Mouse (Mus musculus) midbrain, embryonic 10.5 days (tissue): ENCODE measurements at regions not wholly inside any gene's neighbourhood (a gene's known extent, or its start where the extent isn't known, plus 50 kb on each side); places are given as distances from the start of the nearest gene placed in this dataset.

Source experiments
- DNase-seq: peaks from one replicate; pipeline ENCODE4 v3.0.0-alpha.2; 2017; ENCODE audit warnings: low spot score
- H3K27ac ChIP-seq: fragments of 300-500 bp; sonication (generic); replicated peaks from 2 replicates; pipeline ENCODE4 v1.5.1; 2016; ENCODE audit warnings: mild to moderate bottlenecking
- H3K27me3 ChIP-seq: fragments of 300-500 bp; sonication (generic); 2 replicates; pipeline ENCODE4 v1.6.1; 2016; ENCODE audit warnings: low read depth, mild to moderate bottlenecking; ENCODE audit not compliant: poor library complexity, severe bottlenecking
- H3K36me3 ChIP-seq: fragments of 300-500 bp; sonication (generic); 2 replicates; pipeline ENCODE4 v1.6.1; 2016; ENCODE audit warnings: mild to moderate bottlenecking, moderate library complexity
- H3K4me1 ChIP-seq: fragments of 300-500 bp; sonication (generic); 2 replicates; pipeline ENCODE4 v1.6.1; 2016
- H3K4me3 ChIP-seq: fragments of 300-500 bp; sonication (generic); 2 replicates; pipeline ENCODE4 v1.5.1; 2016; ENCODE audit warnings: mild to moderate bottlenecking, moderate library complexity
- H3K9me3 ChIP-seq: fragments of 300-500 bp; sonication (generic); replicated peaks from 2 replicates; pipeline ENCODE4 v1.6.1; 2016; ENCODE audit warnings: mild to moderate bottlenecking
- WGBS: fragments of 180-500 bp; shearing (Covaris S2); methylation state at CpG from one replicate; pipeline ENCODE4 v1.1.7; 2016; 5-methylcytosine and 5-hydroxymethylcytosine counted together

GRCm38 (mm10) chr12:35267023-35267654, 220.2 kb downstream of the Snx13 start:
- H3K4me3 ChIP-seq: no peak overlapping the region
- H3K4me1 ChIP-seq: no peaks in the 10 kb centered on the region
- no peaks in the 10 kb centered on the region for H3K36me3 ChIP-seq
- no peaks in the 10 kb centered on the region for H3K9me3 ChIP-seq
- 79% methylated on average over 6 of the region's 6 CpGs for WGBS
- H3K27ac ChIP-seq: no peak overlapping the region
- no peak for DNase-seq
- H3K27me3 ChIP-seq: no peaks in the 10 kb centered on the region

GRCm38 (mm10) chr12:35259781-35260180, 212.8 kb downstream of the Snx13 start:
- Histone ChIP-seq H3K4me1 (no peaks in the 10 kb centered on the region), H3K4me3 (no peak overlapping the region), H3K27me3 (no peaks in the 10 kb centered on the region), H3K36me3 (no peaks in the 10 kb centered on the region), H3K9me3 (no peaks in the 10 kb centered on the region), H3K27ac (no peak overlapping the region)
- no peak for DNase-seq

- no peaks in the 10 kb centered on the region for H3K9me3 ChIP-seq
- no peak for DNase-seq
- 93% methylated on average over 2 of the region's 2 CpGs for WGBS
Observed at GRCm38 (mm10) chr12:35255723-35256401, 208.9 kb downstream of the Snx13 start.

GRCm38 (mm10) chr12:35248476-35248875, 201.5 kb downstream of the Snx13 start:
- Histone ChIP-seq H3K27me3 (no peaks in the 10 kb centered on the region), H3K4me3 (no peak overlapping the region), H3K4me1 (no peaks in the 10 kb centered on the region), H3K27ac (no peak overlapping the region), H3K36me3 (no peaks in the 10 kb centered on the region), H3K9me3 (no peaks in the 10 kb centered on the region)
- 86% methylated on average over 5 of the region's 5 CpGs for WGBS
- DNase-seq: no peak

More at GRCm38 (mm10) chr12:35255723-35256401, 208.9 kb downstream of the Snx13 start:
- no peaks in the 10 kb centered on the region for H3K27me3 ChIP-seq
- H3K27ac ChIP-seq: no peak overlapping the region
- H3K4me3 ChIP-seq: no peak overlapping the region
- H3K36me3 ChIP-seq: no peaks in the 10 kb centered on the region
- H3K4me1 ChIP-seq: no peaks in the 10 kb centered on the region

- H3K4me1 ChIP-seq: no peaks in the 10 kb centered on the region
- no peaks in the 10 kb centered on the region for H3K9me3 ChIP-seq
- H3K36me3 ChIP-seq: no peaks in the 10 kb centered on the region
- DNase-seq: no peak
- H3K27me3 ChIP-seq: no peaks in the 10 kb centered on the region
- no peak overlapping the region for H3K4me3 ChIP-seq
- 88% methylated on average over 5 of the region's 5 CpGs for WGBS
- no peak overlapping the region for H3K27ac ChIP-seq
Observed at GRCm38 (mm10) chr12:35246226-35247014, 199.4 kb downstream of the Snx13 start.

- no peak overlapping the region for H3K4me3 ChIP-seq
- no peak overlapping the region for H3K27ac ChIP-seq
- no peaks in the 10 kb centered on the region for H3K4me1 ChIP-seq
- no peaks in the 10 kb centered on the region for H3K36me3 ChIP-seq
- no peaks in the 10 kb centered on the region for H3K27me3 ChIP-seq
- no peak for DNase-seq
- WGBS: 88% methylated on average over 2 of the region's 2 CpGs
- no peaks in the 10 kb centered on the region for H3K9me3 ChIP-seq
Observed at GRCm38 (mm10) chr12:35232322-35232673, 185.3 kb downstream of the Snx13 start.

GRCm38 (mm10) chr12:35231414-35232321, 184.7 kb downstream of the Snx13 start:
- DNase-seq: no peak
- Histone ChIP-seq H3K27me3 (no peaks in the 10 kb centered on the region), H3K4me1 (no peaks in the 10 kb centered on the region), H3K36me3 (no peaks in the 10 kb centered on the region), H3K4me3 (no peak overlapping the region), H3K27ac (no peak overlapping the region), H3K9me3 (no peaks in the 10 kb centered on the region)

GRCm38 (mm10) chr12:35220429-35220828, 173.4 kb downstream of the Snx13 start:
- DNase-seq: no peak
- no peaks in the 10 kb centered on the region for H3K4me1 ChIP-seq
- no peak overlapping the region for H3K4me3 ChIP-seq
- no peak overlapping the region for H3K27ac ChIP-seq
- H3K9me3 ChIP-seq: no peaks in the 10 kb centered on the region
- H3K27me3 ChIP-seq: no peaks in the 10 kb centered on the region
- H3K36me3 ChIP-seq: no peaks in the 10 kb centered on the region

GRCm38 (mm10) chr12:35220002-35220401, 173.0 kb downstream of the Snx13 start:
- no peak for DNase-seq
- H3K36me3 ChIP-seq: no peaks in the 10 kb centered on the region
- H3K27me3 ChIP-seq: no peaks in the 10 kb centered on the region
- no peaks in the 10 kb centered on the region for H3K4me1 ChIP-seq
- no peak overlapping the region for H3K27ac ChIP-seq
- no peak overlapping the region for H3K4me3 ChIP-seq
- no peaks in the 10 kb centered on the region for H3K9me3 ChIP-seq

- Histone ChIP-seq H3K4me1 (no peaks in the 10 kb centered on the region), H3K36me3 (no peaks in the 10 kb centered on the region), H3K27me3 (no peaks in the 10 kb centered on the region), H3K27ac (no peak overlapping the region), H3K4me3 (no peak overlapping the region), H3K9me3 (no peaks in the 10 kb centered on the region)
- WGBS: 89% methylated on average over 2 of the region's 2 CpGs
- no peak for DNase-seq
Observed at GRCm38 (mm10) chr12:35216725-35217124, 169.7 kb downstream of the Snx13 start.

- H3K9me3 ChIP-seq: no peaks in the 10 kb centered on the region
- H3K27me3 ChIP-seq: no peaks in the 10 kb centered on the region
- H3K27ac ChIP-seq: no peak overlapping the region
- H3K4me1 ChIP-seq: no peaks in the 10 kb centered on the region
- no peak overlapping the region for H3K4me3 ChIP-seq
- no peak for DNase-seq
- H3K36me3 ChIP-seq: no peaks in the 10 kb centered on the region
Observed at GRCm38 (mm10) chr12:35209399-35209798, 162.4 kb downstream of the Snx13 start.

- Histone ChIP-seq H3K4me1 (no peaks in the 10 kb centered on the region), H3K27ac (no peak overlapping the region), H3K27me3 (no peaks in the 10 kb centered on the region), H3K9me3 (no peaks in the 10 kb centered on the region), H3K36me3 (no peaks in the 10 kb centered on the region), H3K4me3 (no peak overlapping the region)
- WGBS: 85% methylated on average over 3 of the region's 3 CpGs
- DNase-seq: no peak
Observed at GRCm38 (mm10) chr12:35207605-35208004, 160.6 kb downstream of the Snx13 start.
